Mouse (Mus musculus) ES-Bruce4 (cell line): ENCODE data around the gene Csrnp1. TPM values are rescaled to one million over a fixed set of nuclear protein-coding genes. Genes with fewer than 3 reads are reported as not detected.

Experiments
- H3K27ac ChIP-seq: 2 replicates; pipeline ENCODE4 v1.5.1; 2012; ENCODE audit warnings: low read length, inconsistent platforms; ENCODE audit not compliant: insufficient read depth
- H3K27me3 ChIP-seq: 2 replicates; pipeline ENCODE4 v1.6.1; 2012; ENCODE audit warnings: mild to moderate bottlenecking, low read length, inconsistent platforms; ENCODE audit not compliant: control insufficient read depth, poor library complexity, insufficient read depth, severe bottlenecking
- H3K36me3 ChIP-seq: 2 replicates; pipeline ENCODE4 v1.6.1; 2012; ENCODE audit warnings: inconsistent platforms, mild to moderate bottlenecking, low read length, moderate library complexity; ENCODE audit not compliant: control insufficient read depth, poor library complexity, insufficient read depth, severe bottlenecking
- H3K4me1 ChIP-seq: one replicate; pipeline ENCODE4 v1.8.1; 2011; ENCODE audit warnings: low read length; ENCODE audit not compliant: control insufficient read depth, insufficient read depth
- H3K4me3 ChIP-seq: 2 replicates; pipeline ENCODE4 v1.5.1; 2011; ENCODE audit warnings: low read depth, mild to moderate bottlenecking, low read length
- H3K9ac ChIP-seq: 2 replicates; pipeline ENCODE4 v1.6.1; 2012; ENCODE audit warnings: low read depth, mild to moderate bottlenecking, inconsistent platforms; ENCODE audit not compliant: poor library complexity, severe bottlenecking
- H3K9me3 ChIP-seq: replicated peaks from 2 replicates; pipeline ENCODE4 v1.6.1; 2012; ENCODE audit warnings: mild to moderate bottlenecking, low read length, inconsistent platforms; ENCODE audit not compliant: control insufficient read depth, poor library complexity, insufficient read depth, severe bottlenecking
- CTCF ChIP-seq: IDR thresholded peaks from one replicate; pipeline ENCODE4 v1.8.1; 2011; ENCODE audit warnings: low read depth, low read length
- EP300 ChIP-seq: IDR thresholded peaks from 2 replicates; pipeline ENCODE4 v1.6.1; 2011; ENCODE audit warnings: low read depth, low read length; ENCODE audit not compliant: insufficient read depth
- POLR2A ChIP-seq: IDR thresholded peaks from one replicate; pipeline ENCODE4 v1.8.1; 2011; ENCODE audit warnings: low read length; ENCODE audit not compliant: insufficient read depth
- polyA plus RNA-seq: library from polyadenylated mRNA; stranded (reverse); fragments of >200 nt; gene quantifications from 2 replicates; pipeline ENCODE4 v1.2.4, GENCODE M21; 2011; ENCODE audit warnings: low read depth; ENCODE audit not compliant: missing spikeins, insufficient read depth, insufficient read length

The Csrnp1 gene
- polyA plus RNA-seq, 1 experiment, result 28.4 TPM

DNA sequence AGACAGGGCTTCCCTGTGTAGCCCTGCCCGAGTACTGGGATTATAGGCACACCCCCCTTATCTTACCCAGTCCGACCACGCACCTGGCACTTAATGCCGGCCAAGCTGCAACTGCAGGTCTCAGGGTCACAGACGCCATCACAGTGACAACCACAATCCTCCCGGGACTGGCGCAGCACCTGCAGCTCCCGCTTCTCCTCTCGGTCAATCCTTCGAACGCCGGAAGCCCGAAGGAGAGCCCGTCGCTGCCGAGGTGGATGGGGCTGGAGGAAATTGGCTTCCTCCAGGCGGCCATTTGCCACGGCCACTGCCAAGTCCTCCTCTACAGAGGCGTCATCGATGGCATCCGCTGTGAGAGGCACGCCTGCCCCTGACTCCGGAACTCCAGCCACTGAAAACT is 11.2 kb downstream of the Csrnp1 start:
- Histone ChIP-seq H3K27ac (no peak overlapping the region), H3K9ac (no peak overlapping the region), H3K36me3 (peaks cover 22% of the 10 kb centered on the region), H3K4me3 (no peak overlapping the region), H3K4me1 (peaks cover 5% of the 10 kb centered on the region), H3K27me3 (no peaks in the 10 kb centered on the region), H3K9me3 (no peaks in the 10 kb centered on the region)
- TF ChIP-seq EP300 (no peak), CTCF (no peak), POLR2A (no peak)

DNA sequence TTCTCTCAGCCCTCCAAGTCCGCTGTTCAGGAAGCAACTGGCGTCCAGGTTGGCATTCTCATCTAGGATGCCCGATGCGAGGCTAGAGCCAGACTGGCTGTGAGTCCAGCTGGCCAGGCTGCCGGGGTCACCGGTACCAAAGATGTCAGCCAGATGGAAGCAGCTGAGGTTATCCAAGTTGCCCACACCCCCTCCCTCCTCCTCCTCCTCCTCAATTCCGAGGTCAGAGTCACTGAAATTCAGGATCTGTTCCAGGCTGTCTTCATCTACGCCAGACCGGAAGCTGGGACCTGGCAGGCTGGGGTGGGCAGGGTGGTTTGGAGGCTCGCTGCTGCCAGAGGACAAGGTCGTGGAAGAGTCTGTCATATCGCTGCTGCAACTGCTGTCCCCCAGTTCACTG is 11.9 kb downstream of the Csrnp1 start:
- no peak overlapping the region for H3K4me3 ChIP-seq
- H3K27me3 ChIP-seq, result no peaks in the 10 kb centered on the region
- H3K9me3 ChIP-seq, result no peaks in the 10 kb centered on the region
- H3K36me3 ChIP-seq, result peaks cover 22% of the 10 kb centered on the region
- H3K4me1 ChIP-seq, result peaks cover 2% of the 10 kb centered on the region
- H3K27ac ChIP-seq, result no peak overlapping the region
- TF ChIP-seq EP300 (no peak), POLR2A (no peak), CTCF (no peak)
- no peak overlapping the region for H3K9ac ChIP-seq

DNA sequence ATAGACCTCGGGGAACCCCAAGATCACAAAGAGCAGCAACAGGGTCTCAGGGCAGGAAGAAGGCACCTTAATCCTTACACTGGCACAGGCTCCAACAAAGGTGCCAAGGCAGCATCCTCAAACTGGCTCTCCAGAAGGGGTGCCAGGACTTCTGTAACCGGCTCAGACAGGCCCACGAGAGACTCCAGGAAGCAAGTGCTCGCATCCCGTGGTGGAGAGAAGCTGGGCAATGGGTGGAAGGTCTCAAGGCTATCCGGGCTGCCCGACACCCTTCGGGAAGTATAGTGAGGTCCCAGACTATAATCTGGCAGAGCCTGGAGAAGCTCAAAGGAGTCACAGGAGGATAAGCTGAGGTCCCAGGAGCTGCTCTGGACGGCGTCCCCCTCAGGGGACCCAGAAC is 12.3 kb downstream of the Csrnp1 start:
- Histone ChIP-seq H3K27me3 (no peaks in the 10 kb centered on the region), H3K4me3 (no peak overlapping the region), H3K9ac (no peak overlapping the region), H3K36me3 (peaks cover 22% of the 10 kb centered on the region), H3K9me3 (no peaks in the 10 kb centered on the region), H3K4me1 (no peaks in the 10 kb centered on the region), H3K27ac (no peak overlapping the region)
- TF ChIP-seq POLR2A, result no peak
- no peak for TF ChIP-seq CTCF
- TF ChIP-seq EP300, result no peak

DNA sequence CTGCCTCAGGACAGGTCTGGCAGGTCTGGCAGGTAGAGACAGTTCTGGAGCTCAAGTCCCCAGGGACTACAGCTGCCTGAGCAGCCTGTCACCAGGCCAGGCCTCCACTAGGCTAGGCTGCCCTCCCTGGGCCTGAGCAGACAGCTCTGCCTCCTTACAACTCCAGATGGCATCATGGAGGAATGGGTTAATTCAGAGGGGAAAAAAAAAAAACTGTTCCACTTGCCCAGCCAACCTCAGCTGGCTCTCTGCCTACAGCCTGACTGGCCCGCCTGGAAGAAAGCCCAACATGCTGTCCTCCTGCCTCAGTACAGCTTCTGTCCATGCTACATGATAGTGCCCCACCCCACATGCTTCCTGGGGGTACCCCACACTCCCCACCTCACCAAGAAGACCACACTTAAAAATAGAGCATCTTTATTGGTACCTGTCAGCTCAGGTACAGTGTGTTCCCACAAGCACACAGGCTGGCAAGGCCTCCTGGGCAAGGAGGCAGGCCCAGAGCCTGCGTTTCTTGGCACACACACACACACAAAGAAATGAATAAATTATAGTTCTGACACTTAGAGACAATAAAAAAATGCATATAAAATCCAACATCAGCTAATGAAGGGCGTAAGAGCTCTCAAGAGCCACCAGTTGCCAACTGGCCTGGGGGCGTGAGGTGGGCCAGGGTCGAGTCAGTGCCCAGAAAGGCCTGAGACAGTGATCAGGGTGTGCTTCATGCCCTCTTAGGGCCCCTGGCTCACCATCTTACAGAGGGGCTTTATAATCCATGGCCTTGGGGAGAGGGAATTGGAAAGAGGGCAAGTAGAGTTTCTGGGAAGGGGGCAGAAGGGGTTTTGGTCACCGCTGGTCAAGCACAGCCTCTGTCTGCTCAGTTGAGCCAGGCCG is 13.4 kb downstream of the Csrnp1 start:
- Histone ChIP-seq H3K4me1 (no peaks in the 10 kb centered on the region), H3K27me3 (no peaks in the 10 kb centered on the region), H3K36me3 (peaks cover 22% of the 10 kb centered on the region), H3K4me3 (no peak overlapping the region), H3K9ac (no peak overlapping the region), H3K9me3 (no peaks in the 10 kb centered on the region), H3K27ac (no peak overlapping the region)
- TF ChIP-seq EP300 (no peak), POLR2A (no peak), CTCF (no peak)

DNA sequence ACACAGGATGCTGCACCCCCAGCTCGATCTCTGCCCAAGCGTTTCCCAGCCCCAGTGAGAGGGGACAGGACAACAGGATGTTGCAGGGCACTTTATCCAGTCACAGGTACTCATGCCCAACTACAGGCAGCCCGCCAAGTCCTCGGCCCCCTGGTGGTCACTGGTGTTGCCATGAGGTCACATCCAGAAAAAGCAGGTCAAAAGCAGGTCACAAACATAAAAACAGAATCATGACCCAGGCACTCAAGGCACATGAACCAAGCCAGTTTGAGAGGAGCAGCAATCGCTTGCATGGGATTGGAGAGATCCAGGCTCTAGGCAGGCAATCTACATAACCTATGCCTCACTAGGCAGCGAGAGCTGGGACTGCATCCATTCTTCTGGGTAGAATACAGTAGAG is 14.2 kb downstream of the Csrnp1 start:
- Histone ChIP-seq H3K9ac (no peak overlapping the region), H3K4me3 (no peak overlapping the region), H3K9me3 (no peaks in the 10 kb centered on the region), H3K4me1 (no peaks in the 10 kb centered on the region), H3K36me3 (peaks cover 21% of the 10 kb centered on the region), H3K27me3 (no peaks in the 10 kb centered on the region), H3K27ac (no peak overlapping the region)
- TF ChIP-seq CTCF, result peak; percentile 46
- no peak for TF ChIP-seq POLR2A

DNA sequence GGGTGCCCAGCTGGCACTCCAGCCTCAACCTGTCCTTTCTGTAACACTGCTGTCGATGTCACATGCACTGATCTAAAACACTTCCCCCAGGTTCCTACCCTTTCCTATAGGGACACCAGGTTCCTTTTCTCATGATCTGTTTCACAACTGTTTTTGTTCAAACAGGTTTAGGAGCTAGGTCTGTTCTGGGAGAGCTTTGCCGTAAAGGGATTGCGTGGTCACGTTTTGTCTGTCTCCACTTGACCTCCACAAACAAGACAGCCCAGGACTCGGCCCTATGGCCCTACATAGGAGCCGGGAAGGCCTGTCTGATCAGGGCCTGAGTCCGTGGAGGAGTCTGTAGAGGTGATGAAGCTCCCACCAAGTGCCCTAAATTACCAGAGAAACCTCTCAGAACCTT is 14.6 kb downstream of the Csrnp1 start:
- no peak overlapping the region for H3K27ac ChIP-seq
- H3K4me3 ChIP-seq, result no peak overlapping the region
- TF ChIP-seq POLR2A, result no peak
- TF ChIP-seq CTCF, result no peak
- TF ChIP-seq EP300, result no peak
- H3K9me3 ChIP-seq, result no peaks in the 10 kb centered on the region
- H3K36me3 ChIP-seq, result peaks cover 18% of the 10 kb centered on the region
- H3K9ac ChIP-seq, result no peak overlapping the region
- no peaks in the 10 kb centered on the region for H3K27me3 ChIP-seq
- no peaks in the 10 kb centered on the region for H3K4me1 ChIP-seq
